Mouse (Mus musculus) forebrain, embryonic 10.5 days (tissue): ENCODE measurements around the gene Fth1. TPM values are rescaled to one million over a fixed set of nuclear protein-coding genes. Genes with fewer than 3 reads are reported as not detected.
"Not testable (repeated sequence)": the region's sequence is repeated elsewhere in the genome, so short reads cannot be mapped to it uniquely, and the experiment has no call there.

Experiments
- DNase-seq: peaks from one replicate; pipeline ENCODE4 v3.0.0-alpha.2; 2017; ENCODE audit warnings: low spot score; ENCODE audit errors: extremely low spot score
- H3K27ac ChIP-seq: fragments of 300-500 bp; sonication (generic); 2 replicates; pipeline ENCODE4 v1.5.1; 2016; ENCODE audit warnings: mild to moderate bottlenecking
- H3K27me3 ChIP-seq: fragments of 300-500 bp; sonication (generic); 2 replicates; pipeline ENCODE4 v1.6.1; 2016; ENCODE audit warnings: mild to moderate bottlenecking; ENCODE audit not compliant: poor library complexity, severe bottlenecking
- H3K36me3 ChIP-seq: fragments of 300-500 bp; sonication (generic); replicated peaks from 2 replicates; pipeline ENCODE4 v1.6.1; 2016; ENCODE audit warnings: mild to moderate bottlenecking, moderate library complexity
- H3K4me1 ChIP-seq: fragments of 300-500 bp; sonication (generic); 2 replicates; pipeline ENCODE4 v1.6.1; 2016
- H3K4me3 ChIP-seq: fragments of 300-500 bp; sonication (generic); 2 replicates; pipeline ENCODE4 v1.5.1; 2016; ENCODE audit warnings: mild to moderate bottlenecking, moderate library complexity
- H3K9me3 ChIP-seq: fragments of 300-500 bp; sonication (generic); 2 replicates; pipeline ENCODE4 v1.6.1; 2016; ENCODE audit warnings: mild to moderate bottlenecking, moderate library complexity
- WGBS: fragments of 180-500 bp; shearing (Covaris S2); methylation state at CpG from one replicate; pipeline ENCODE4 v1.1.7; 2016; 5-methylcytosine and 5-hydroxymethylcytosine counted together
- polyA plus RNA-seq: library from polyadenylated mRNA; unstranded; fragments of >200 nt; fragmentation: Nextera tagmentation; extraction: Ambion mirVana; gene quantifications from 2 replicates; pipeline ENCODE4 v1.2.1, GENCODE M21; 2016

The Fth1 gene
- polyA plus RNA-seq = 1,226 and 1,339 TPM in 2 replicates

DNA sequence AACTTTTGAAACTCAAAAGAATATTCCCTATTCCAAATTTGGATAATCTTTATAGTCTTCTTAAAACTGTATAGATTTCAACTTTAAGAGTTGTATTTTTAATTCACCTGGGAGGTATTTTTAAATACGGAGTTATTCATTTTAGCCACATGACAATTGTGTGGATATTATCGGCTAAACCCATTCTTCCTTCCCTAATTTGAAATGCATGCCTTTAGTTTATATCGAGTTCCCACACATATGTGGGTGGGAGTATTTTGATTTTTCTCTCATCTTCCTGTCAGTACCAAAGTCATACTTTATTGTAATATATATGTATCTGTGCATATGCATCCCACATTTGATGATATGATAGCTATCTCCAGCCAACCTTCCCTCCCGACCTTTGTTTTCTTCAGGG, at the start of gene Fth1:
Gene Fth1 (plus strand): TSS at position 341 of the 400 bp plus-strand sequence.
- Histone ChIP-seq H3K4me3 (peak within 1 kb of the TSS; percentile 75; the same call in 1 of the 2 replicates), H3K9me3 (no peaks in the 10 kb centered on the region), H3K4me1 (peaks cover 29% of the 10 kb centered on the region), H3K27me3 (no peaks in the 10 kb centered on the region), H3K27ac (peak within 1 kb of the TSS; percentile 91; the same call in 1 of the 2 replicates), H3K36me3 (peaks cover 16% of the 10 kb centered on the region)
- no peak for DNase-seq
- 90% methylated on average over 4 of the region's 4 CpGs for WGBS

- H3K9me3 ChIP-seq, H3K27me3 ChIP-seq, DNase-seq, H3K4me1 ChIP-seq, H3K27ac ChIP-seq, H3K4me3 ChIP-seq, H3K36me3 ChIP-seq: not testable (repeated sequence)
- 89% methylated on average over 2 of the region's 2 CpGs for WGBS
Observed at GRCm38 (mm10) chr19:9931167-9931607, 49.2 kb upstream of the Fth1 start.

- H3K27me3 ChIP-seq = no peaks in the 10 kb centered on the region
- H3K27ac ChIP-seq = no peak overlapping the region
- H3K4me3 ChIP-seq = no peak overlapping the region
- no peaks in the 10 kb centered on the region for H3K9me3 ChIP-seq
- DNase-seq = no peak
- WGBS = 75% methylated on average over 2 of the region's 2 CpGs
- no peaks in the 10 kb centered on the region for H3K36me3 ChIP-seq
- peaks cover 5% of the 10 kb centered on the region; the same call in 1 of the 2 replicates for H3K4me1 ChIP-seq
Observed at GRCm38 (mm10) chr19:9933908-9934307, 46.5 kb upstream of the Fth1 start.

- Histone ChIP-seq H3K9me3 (no peaks in the 10 kb centered on the region), H3K27ac (no peak overlapping the region), H3K36me3 (no peaks in the 10 kb centered on the region), H3K27me3 (no peaks in the 10 kb centered on the region), H3K4me1 (peaks cover 28% of the 10 kb centered on the region), H3K4me3 (no peak overlapping the region)
- WGBS = 75% methylated on average over 5 of the region's 5 CpGs
- no peak for DNase-seq
Observed at GRCm38 (mm10) chr19:9936579-9936978, 43.8 kb upstream of the Fth1 start.

- H3K27me3 ChIP-seq = no peaks in the 10 kb centered on the region
- no peak overlapping the region for H3K27ac ChIP-seq
- H3K9me3 ChIP-seq = no peaks in the 10 kb centered on the region
- peaks cover 36% of the 10 kb centered on the region for H3K4me1 ChIP-seq
- H3K4me3 ChIP-seq = no peak overlapping the region
- WGBS = 78% methylated on average over 5 of the region's 5 CpGs
- no peak for DNase-seq
- no peaks in the 10 kb centered on the region for H3K36me3 ChIP-seq
Observed at GRCm38 (mm10) chr19:9937428-9937827, 43.0 kb upstream of the Fth1 start.

GRCm38 (mm10) chr19:9938156-9938823, 42.1 kb upstream of the Fth1 start:
- 89% methylated on average over 6 of the region's 6 CpGs for WGBS
- H3K36me3 ChIP-seq = no peaks in the 10 kb centered on the region
- H3K27me3 ChIP-seq = no peaks in the 10 kb centered on the region
- no peak overlapping the region for H3K4me3 ChIP-seq
- no peak overlapping the region for H3K27ac ChIP-seq
- no peaks in the 10 kb centered on the region for H3K9me3 ChIP-seq
- H3K4me1 ChIP-seq = peaks cover 45% of the 10 kb centered on the region
- no peak for DNase-seq

GRCm38 (mm10) chr19:9938824-9939303, 41.5 kb upstream of the Fth1 start:
- no peak for DNase-seq
- H3K4me3 ChIP-seq = no peak overlapping the region
- peaks cover 46% of the 10 kb centered on the region for H3K4me1 ChIP-seq
- H3K27me3 ChIP-seq = no peaks in the 10 kb centered on the region
- H3K36me3 ChIP-seq = no peaks in the 10 kb centered on the region
- H3K27ac ChIP-seq = no peak overlapping the region
- WGBS = 83% methylated on average over 13 of the region's 13 CpGs
- H3K9me3 ChIP-seq = no peaks in the 10 kb centered on the region

DNA sequence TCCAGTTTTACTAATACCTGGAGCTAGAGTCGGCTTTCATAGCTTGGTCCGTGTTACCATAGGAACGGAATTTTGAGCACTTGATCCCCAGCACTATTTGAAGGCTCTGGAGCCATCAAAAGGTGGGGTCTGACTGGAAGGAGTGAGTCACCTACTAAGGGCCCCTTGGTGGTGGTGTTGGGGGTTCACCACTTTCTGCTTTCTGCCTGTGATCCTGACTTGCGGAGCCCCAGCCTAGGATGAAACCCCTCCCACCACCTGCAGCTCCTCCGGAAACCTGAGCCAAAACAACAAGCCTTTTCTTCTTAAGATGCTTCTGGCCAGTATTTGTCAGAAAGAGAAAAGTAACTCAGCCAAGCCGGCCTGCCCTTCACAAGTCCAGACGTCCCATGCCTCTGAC, 40.6 kb upstream of the Fth1 start:
- DNase-seq = no peak
- H3K36me3 ChIP-seq = no peaks in the 10 kb centered on the region
- no peaks in the 10 kb centered on the region for H3K9me3 ChIP-seq
- no peak overlapping the region for H3K4me3 ChIP-seq
- 59% methylated on average over 7 of the region's 7 CpGs for WGBS
- H3K4me1 ChIP-seq = peaks cover 46% of the 10 kb centered on the region
- H3K27ac ChIP-seq = no peak overlapping the region
- H3K27me3 ChIP-seq = no peaks in the 10 kb centered on the region

DNA sequence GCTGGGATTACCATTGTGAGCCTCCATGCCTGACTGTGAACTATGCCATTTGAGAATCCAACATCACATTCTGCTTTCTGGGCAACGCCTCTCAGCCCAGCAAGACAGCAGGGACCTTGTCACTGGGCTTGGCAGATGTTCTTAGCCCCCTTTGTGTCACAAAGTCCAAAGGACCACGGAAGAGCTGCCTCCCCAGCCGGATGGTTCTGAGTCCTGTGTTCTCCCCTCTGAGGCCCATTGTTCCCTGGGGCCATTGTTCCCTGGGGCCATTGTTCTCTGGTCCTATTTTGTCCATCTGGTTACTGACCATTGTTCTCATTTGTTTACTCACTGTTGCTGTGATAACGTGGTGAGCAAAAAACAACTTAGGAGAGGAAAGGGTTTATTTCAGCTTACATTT, 39.5 kb upstream of the Fth1 start:
- no peak overlapping the region for H3K27ac ChIP-seq
- no peak for DNase-seq

DNA sequence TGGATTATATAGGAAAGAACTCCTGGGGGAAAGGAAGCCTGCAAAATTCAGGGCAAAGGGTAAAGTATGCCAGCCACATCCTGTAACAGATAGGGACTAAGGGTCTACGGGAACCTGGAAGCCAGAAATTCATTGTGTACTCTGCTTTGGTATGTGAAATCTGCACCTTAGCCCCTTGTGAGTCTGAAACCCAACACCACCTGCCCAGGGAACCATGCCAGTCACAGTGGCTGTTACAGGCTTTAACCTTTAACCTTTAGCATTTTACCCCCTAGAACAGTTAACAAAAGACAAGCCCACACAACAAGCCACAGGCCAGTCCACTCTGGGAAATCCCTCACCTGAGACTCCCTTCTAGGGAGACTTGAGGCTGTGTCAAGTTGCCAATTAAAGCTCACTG, 38.6 kb upstream of the Fth1 start:
- WGBS = 58% methylated on average over 1 of the region's 1 CpGs
- DNase-seq = no peak
- no peak overlapping the region for H3K27ac ChIP-seq
- peaks cover 42% of the 10 kb centered on the region for H3K4me1 ChIP-seq
- H3K27me3 ChIP-seq = no peaks in the 10 kb centered on the region
- no peaks in the 10 kb centered on the region for H3K36me3 ChIP-seq
- H3K4me3 ChIP-seq = no peak overlapping the region
- H3K9me3 ChIP-seq = no peaks in the 10 kb centered on the region

More for the DNA sequence above, 39.5 kb upstream of the Fth1 start:
- Histone ChIP-seq H3K36me3 (no peaks in the 10 kb centered on the region), H3K4me3 (no peak overlapping the region), H3K9me3 (no peaks in the 10 kb centered on the region), H3K4me1 (peaks cover 46% of the 10 kb centered on the region), H3K27me3 (no peaks in the 10 kb centered on the region)
- WGBS = 17% methylated on average over 4 of the region's 4 CpGs

GRCm38 (mm10) chr19:9942539-9943533, 37.6 kb upstream of the Fth1 start:
- Histone ChIP-seq H3K9me3 (no peaks in the 10 kb centered on the region), H3K36me3 (no peaks in the 10 kb centered on the region), H3K4me1 (peaks cover 41% of the 10 kb centered on the region), H3K4me3 (no peak overlapping the region), H3K27ac (peak overlapping the region; percentile 66), H3K27me3 (no peaks in the 10 kb centered on the region)
- DNase-seq = no peak
- WGBS = 66% methylated on average over 10 of the region's 10 CpGs

DNA sequence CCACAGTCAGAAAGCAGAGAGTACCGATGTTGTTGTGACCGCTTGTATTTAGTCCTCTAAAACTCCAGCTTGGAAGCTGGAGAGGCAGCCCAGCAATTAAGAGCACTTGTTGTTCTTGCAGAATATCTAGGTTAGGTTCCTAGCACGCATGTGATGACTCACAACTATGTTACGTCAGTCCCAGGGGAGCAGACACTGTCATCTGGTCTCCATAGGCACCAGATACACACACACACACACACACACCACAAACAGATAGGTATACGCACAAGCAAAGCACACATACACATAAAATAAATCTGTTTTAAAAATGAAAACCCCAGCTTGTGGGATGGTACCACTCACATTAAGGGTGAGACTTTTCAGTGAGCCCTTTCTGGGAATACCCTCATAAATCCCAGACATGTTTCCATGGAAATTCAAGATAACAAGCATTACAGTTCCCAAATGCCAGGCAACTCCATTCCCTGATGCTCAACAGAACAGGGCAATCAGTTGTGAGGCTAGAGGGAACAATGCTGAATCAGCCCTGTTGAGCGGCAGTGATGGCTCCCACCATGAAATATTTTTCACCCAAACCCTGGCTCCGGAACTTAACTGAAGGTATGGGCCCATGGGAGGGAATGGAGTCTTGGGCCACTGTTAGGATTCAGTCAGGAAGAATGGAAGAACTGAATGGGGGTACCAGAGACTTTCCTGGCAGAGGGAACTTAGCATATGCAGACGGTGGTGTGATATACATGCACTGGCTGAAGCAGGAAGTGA, 34.4 kb upstream of the Fth1 start:
- no peak for DNase-seq
- Histone ChIP-seq H3K9me3 (no peaks in the 10 kb centered on the region), H3K27me3 (no peaks in the 10 kb centered on the region), H3K4me3 (no peak overlapping the region), H3K36me3 (no peaks in the 10 kb centered on the region), H3K27ac (no peak overlapping the region), H3K4me1 (peaks cover 24% of the 10 kb centered on the region)
- 91% methylated on average over 8 of the region's 8 CpGs for WGBS
